Mouse (Mus musculus) liver, embryonic 14.5 days (tissue): ENCODE measurements around the gene Ppard. TPM values are rescaled to one million over a fixed set of nuclear protein-coding genes. Genes with fewer than 3 reads are reported as not detected.

Source experiments
- ATAC-seq: fragments of 200-750 bp; cut with Nextera tagmentation; 2 replicates; pipeline ENCODE4 v1.8.0; 2017; ENCODE audit warnings: moderate number of reproducible peaks, mild to moderate bottlenecking, moderate library complexity; ENCODE audit not compliant: insufficient read depth
- DNase-seq, 3 experiments: peaks; one replicate each; pipeline ENCODE4 v3.0.0-alpha.2; 2012 to 2013; ENCODE audit warnings: low read depth in 3 of 3, low spot score in 3 of 3
- H3K27ac ChIP-seq: fragments of 300-500 bp; sonication (generic); 2 replicates; pipeline ENCODE4 v1.5.1; 2014; ENCODE audit warnings: moderate library complexity, mild to moderate bottlenecking, control low read depth, inconsistent platforms
- H3K27me3 ChIP-seq: fragments of 300-500 bp; sonication (generic); 2 replicates; pipeline ENCODE4 v1.6.1; 2014; ENCODE audit warnings: mild to moderate bottlenecking, low read length, moderate library complexity; ENCODE audit not compliant: control insufficient read depth, insufficient read depth
- H3K36me3 ChIP-seq: fragments of 300-500 bp; sonication (generic); replicated peaks from 2 replicates; pipeline ENCODE4 v1.6.1; 2014; ENCODE audit warnings: low read depth; ENCODE audit not compliant: control insufficient read depth, insufficient read depth
- H3K4me1 ChIP-seq, 2 experiments: fragments of 200-500 bp in 1 of 2; fragments of 300-500 bp in 1 of 2; sonication (generic) in 1 of 2; replicated peaks; 2 replicates each; pipeline ENCODE4 v1.6.1; 2012 to 2014; ENCODE audit warnings: antibody characterized with exemption in 1 of 2, inconsistent platforms in 1 of 2, low read length in 1 of 2; ENCODE audit not compliant: control insufficient read depth in 2 of 2, insufficient read depth in 2 of 2
- H3K4me2 ChIP-seq: fragments of 300-500 bp; sonication (generic); 2 replicates; pipeline ENCODE4 v1.6.1; 2014; ENCODE audit warnings: low read depth, mild to moderate bottlenecking, control low read depth, moderate library complexity
- H3K4me3 ChIP-seq, 2 experiments: fragments of 200-500 bp in 1 of 2; fragments of 300-500 bp in 1 of 2; sonication (generic) in 1 of 2; 2 replicates each; pipeline ENCODE4 v1.5.1; 2012 to 2014; ENCODE audit warnings: low read depth in 2 of 2, low read length in 2 of 2, mild to moderate bottlenecking in 2 of 2, control low read depth in 1 of 2, inconsistent platforms in 1 of 2, moderate library complexity in 1 of 2; ENCODE audit not compliant: insufficient read depth in 1 of 2
- H3K9ac ChIP-seq: fragments of 300-500 bp; sonication (generic); replicated peaks from 2 replicates; pipeline ENCODE4 v1.6.1; 2014; ENCODE audit warnings: mild to moderate bottlenecking, control low read depth, moderate library complexity
- H3K9me3 ChIP-seq: fragments of 300-500 bp; sonication (generic); 2 replicates; pipeline ENCODE4 v1.6.1; 2016; ENCODE audit warnings: low read length, mixed read lengths; ENCODE audit not compliant: control insufficient read depth
- CTCF ChIP-seq: IDR thresholded peaks from 2 replicates; pipeline ENCODE4 v1.5.1; 2016; ENCODE audit warnings: antibody characterized with exemption, low read depth, control low read depth
- EP300 ChIP-seq: IDR thresholded peaks from 2 replicates; pipeline ENCODE4 v1.6.1; 2016; ENCODE audit warnings: antibody characterized with exemption, low read depth
- WGBS: fragments of 180-500 bp; shearing (Covaris S2); extraction: QIAGEN DNeasy Blood & Tissue Kit; methylation state at CpG from one replicate; pipeline ENCODE4 v1.1.7; 2014; ENCODE audit not compliant: insufficient replicate concordance; 5-methylcytosine and 5-hydroxymethylcytosine counted together
- polyA plus RNA-seq, 2 experiments: library from polyadenylated mRNA; depleted of rRNA in 1 of 2; stranded (reverse) in 1 of 2; unstranded in 1 of 2; fragments of >200 nt; fragmentation: Nextera tagmentation in 1 of 2; extraction: Ambion mirVana in 1 of 2; gene quantifications; 2 replicates each; pipeline versions ENCODE4 v1.2.1 to v1.2.3; 2012 to 2014

Ppard gene
- polyA plus RNA-seq, 2 experiments = 0.76 to 5.6 TPM

GRCm38 (mm10) chr17:28237874-28238273, 5.4 kb downstream of the Ppard start:
- Histone ChIP-seq H3K4me2 (peak overlapping the region; percentile 46), H3K27me3 (no peaks in the 10 kb centered on the region), H3K4me3 (peak overlapping the region; percentile 12 to 32; a peak in 3 of 4 replicates), H3K9ac (peak overlapping the region; percentile 25), H3K36me3 (peaks cover 7% of the 10 kb centered on the region), H3K27ac (peak overlapping the region; percentile 61), H3K4me1 (peaks cover 28 to 67% of the 10 kb centered on the region in 2 experiments), H3K9me3 (no peaks in the 10 kb centered on the region)
- 18% methylated on average over 6 of the region's 6 CpGs for WGBS
- ATAC-seq (peak; percentile 82), DNase-seq (peak; percentile 58 to 62 (median 62))
- TF ChIP-seq EP300 (peak; percentile 65), CTCF (no peak)

- Histone ChIP-seq H3K4me2 (no peak overlapping the region), H3K4me1 (peaks cover 28 to 46% of the 10 kb centered on the region in 2 experiments), H3K4me3 (no peak overlapping the region), H3K9ac (no peak overlapping the region), H3K36me3 (peaks cover 7% of the 10 kb centered on the region), H3K27me3 (no peaks in the 10 kb centered on the region), H3K9me3 (no peaks in the 10 kb centered on the region), H3K27ac (no peak overlapping the region)
- DNase-seq (no peak), ATAC-seq (no peak)
- 82% methylated on average over 5 of the region's 5 CpGs for WGBS
- TF ChIP-seq EP300 (no peak), CTCF (no peak)
These were observed 8.3 kb downstream of the Ppard start for GRCm38 (mm10) chr17:28240846-28241245.

GRCm38 (mm10) chr17:28242296-28242695, 9.8 kb downstream of the Ppard start:
- H3K27me3 ChIP-seq = no peaks in the 10 kb centered on the region
- ATAC-seq = no peak
- WGBS = 89% methylated on average over 6 of the region's 6 CpGs
- H3K4me3 ChIP-seq = no peak overlapping the region
- DNase-seq = no peak
- H3K4me1 ChIP-seq = peaks cover 15 to 39% of the 10 kb centered on the region in 2 experiments
- H3K27ac ChIP-seq = no peak overlapping the region
- H3K9ac ChIP-seq = no peak overlapping the region
- no peaks in the 10 kb centered on the region for H3K9me3 ChIP-seq
- peaks cover 7% of the 10 kb centered on the region for H3K36me3 ChIP-seq
- TF ChIP-seq EP300 (no peak), CTCF (no peak)
- no peak overlapping the region for H3K4me2 ChIP-seq

GRCm38 (mm10) chr17:28244214-28244613, 11.7 kb downstream of the Ppard start:
- Histone ChIP-seq H3K4me2 (no peak overlapping the region), H3K27me3 (no peaks in the 10 kb centered on the region), H3K27ac (no peak overlapping the region), H3K4me3 (no peak overlapping the region), H3K4me1 (peaks cover 2 to 34% of the 10 kb centered on the region in 2 experiments; a peak in 3 of 4 replicates), H3K9ac (no peak overlapping the region), H3K36me3 (peaks cover 6% of the 10 kb centered on the region), H3K9me3 (no peaks in the 10 kb centered on the region)
- TF ChIP-seq EP300 (no peak), CTCF (no peak)
- no peak for ATAC-seq
- WGBS = 78% methylated on average over 6 of the region's 6 CpGs
- no peak for DNase-seq

- WGBS = 57% methylated on average over 6 of the region's 6 CpGs
- H3K4me3 ChIP-seq = no peak overlapping the region
- H3K4me1 ChIP-seq = peaks cover 0 to 29% of the 10 kb centered on the region in 2 experiments; a peak in 3 of 4 replicates
- no peaks in the 10 kb centered on the region for H3K9me3 ChIP-seq
- no peaks in the 10 kb centered on the region for H3K27me3 ChIP-seq
- H3K9ac ChIP-seq = no peak overlapping the region
- DNase-seq (no peak), ATAC-seq (no peak)
- H3K4me2 ChIP-seq = no peak overlapping the region
- TF ChIP-seq CTCF (no peak), EP300 (no peak)
- H3K27ac ChIP-seq = no peak overlapping the region
- peaks cover 4% of the 10 kb centered on the region for H3K36me3 ChIP-seq
These were observed 12.2 kb downstream of the Ppard start for GRCm38 (mm10) chr17:28244714-28245113.
